Mouse (Mus musculus): Measurements from ENCODE around the gene Bmp7.

Bmp7 gene

DNA sequence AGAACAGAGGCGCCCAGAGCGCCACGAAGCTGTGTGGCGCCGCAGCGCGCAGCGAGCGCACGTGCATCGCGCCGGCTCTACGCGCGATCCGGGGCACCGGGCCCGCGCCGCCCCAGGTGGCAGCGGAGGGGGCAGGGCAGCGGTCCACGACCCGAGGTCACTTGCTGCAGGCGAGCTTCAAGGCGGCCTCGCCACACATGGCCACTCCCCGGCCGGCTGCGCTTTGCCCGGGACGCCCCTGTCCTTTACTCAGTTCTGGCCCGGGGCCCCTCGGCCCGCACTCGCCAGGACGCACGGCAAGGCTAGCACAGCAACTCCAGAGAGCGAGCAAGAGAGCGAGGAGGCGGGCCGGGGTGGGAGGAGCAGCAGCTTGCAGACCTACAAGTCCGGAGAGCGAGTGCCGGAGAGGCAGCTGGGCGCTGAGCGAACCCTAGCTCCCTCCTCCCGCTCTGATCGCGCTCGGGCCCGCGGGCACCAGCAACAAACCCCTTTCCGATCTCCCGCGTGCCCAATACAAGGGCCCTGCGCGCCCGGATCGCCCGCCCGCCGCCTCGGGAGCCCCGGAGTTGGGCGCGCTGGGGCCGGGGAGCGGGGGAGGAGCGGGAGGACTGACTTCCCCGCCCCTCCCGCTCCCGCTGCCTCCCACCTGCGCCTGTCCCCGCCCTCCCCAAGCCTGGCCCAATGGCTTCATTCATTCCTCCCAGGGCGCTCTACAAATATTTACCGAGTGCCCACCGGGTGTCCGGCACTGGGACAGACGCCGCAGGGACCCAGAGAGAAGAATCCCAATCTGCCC, at the start of gene Bmp7:
Bmp7 (minus strand) TSS at position 319 of the 796 bp plus-strand sequence.
- peak; percentile 33 to 38 for DNase-seq (ENCODE audit: low spot score in 2 of 2)

DNA sequence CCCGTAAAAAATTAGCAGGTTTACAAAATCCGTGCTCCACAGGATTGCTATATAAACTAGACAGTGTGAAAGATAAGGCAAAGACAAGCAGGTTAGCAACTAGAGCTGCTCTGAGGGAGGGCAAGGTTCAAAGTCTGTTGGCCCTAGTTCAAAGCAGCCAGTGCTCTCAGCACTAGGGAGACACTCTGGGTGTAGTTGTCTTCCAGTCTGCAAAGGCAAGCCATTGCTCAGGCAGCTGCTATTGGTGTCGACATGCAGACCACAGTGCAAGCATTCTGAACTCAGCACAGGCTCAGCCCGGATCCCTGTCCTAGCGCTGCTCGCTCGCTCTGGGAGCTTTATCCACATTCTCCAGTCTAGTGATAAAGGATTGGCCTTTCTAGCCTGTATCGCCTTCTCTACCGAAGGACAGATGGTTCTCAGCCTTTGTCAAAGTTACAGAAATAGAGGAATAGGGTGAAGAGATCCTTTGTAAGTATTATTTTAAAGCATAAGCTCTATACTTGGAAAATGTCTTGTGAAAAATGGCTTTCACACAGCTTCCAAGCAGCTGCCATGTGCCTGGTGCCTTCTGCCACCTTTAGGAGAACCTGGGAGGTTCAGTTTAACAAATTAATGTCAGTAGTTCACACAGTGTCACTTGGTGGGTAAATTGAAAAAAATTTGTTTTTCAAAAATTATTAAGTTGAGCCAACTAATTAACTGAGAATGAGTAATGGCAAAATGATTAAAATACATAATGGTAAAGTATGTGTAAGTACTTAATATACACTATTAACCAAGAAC, 42.8 kb upstream of the Bmp7 start:
- DNase-seq (ENCODE audit: low spot score in 2 of 2): no peak

DNA sequence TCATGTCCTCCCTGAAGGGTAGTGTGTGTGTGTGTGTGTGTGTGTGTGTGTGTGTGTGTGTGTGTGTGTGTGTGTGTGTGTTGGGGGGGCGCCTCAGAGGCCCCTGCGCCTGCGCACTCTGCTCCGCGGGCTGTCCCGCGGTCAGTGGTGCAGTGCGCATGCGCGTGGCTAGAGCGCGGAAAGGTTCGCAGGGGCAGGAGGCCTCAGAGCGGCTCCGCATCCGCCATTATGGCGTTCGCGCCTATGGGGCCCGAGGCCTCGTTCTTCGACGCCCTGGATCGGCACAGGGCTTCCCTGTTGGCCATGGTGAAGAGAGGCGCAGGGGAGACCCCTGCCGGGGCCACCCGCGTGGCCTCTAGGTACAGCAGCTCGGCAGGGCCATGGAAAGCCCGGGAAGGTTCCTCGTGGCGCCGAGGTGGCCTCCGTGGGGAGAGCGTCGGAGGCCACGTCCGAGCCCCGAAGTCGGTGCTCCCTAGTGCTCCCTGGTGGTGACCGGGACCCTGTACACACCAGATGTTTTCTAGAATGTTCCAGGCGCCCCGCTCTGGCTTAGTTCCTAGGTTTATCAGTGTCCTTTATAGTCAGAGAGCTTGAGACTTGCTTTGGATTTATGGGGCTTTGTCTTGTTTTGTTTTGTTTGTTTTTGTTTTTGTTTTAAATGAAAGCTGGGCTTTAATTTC, 39.7 kb upstream of the Bmp7 start:
- no peak for DNase-seq (ENCODE audit: low spot score in 2 of 2)

DNA sequence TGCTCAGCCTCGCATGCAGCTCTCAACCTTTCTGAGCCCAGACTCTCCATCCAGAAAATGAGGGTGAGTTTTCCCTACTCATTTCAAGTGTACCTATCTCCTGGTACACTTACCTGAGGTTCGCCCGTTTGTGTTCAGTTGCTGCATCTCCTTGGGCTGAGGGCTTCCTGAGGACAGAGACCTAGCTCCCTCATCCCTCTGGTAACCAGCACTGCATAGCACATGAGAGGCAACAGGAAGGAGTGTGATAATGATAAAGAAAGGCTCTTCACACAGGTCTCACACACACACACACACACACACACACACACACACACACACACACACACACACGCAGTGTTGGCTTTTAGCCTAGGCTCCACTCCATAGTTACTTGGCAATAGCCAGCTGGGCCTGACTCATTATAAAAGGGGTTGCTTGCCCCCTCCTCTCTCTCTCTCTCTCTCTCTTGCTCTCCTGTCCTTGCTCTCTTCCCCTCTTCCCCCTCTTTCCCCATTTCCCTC, 38.1 kb upstream of the Bmp7 start:
- no peak for DNase-seq (ENCODE audit: low spot score in 2 of 2)

DNA sequence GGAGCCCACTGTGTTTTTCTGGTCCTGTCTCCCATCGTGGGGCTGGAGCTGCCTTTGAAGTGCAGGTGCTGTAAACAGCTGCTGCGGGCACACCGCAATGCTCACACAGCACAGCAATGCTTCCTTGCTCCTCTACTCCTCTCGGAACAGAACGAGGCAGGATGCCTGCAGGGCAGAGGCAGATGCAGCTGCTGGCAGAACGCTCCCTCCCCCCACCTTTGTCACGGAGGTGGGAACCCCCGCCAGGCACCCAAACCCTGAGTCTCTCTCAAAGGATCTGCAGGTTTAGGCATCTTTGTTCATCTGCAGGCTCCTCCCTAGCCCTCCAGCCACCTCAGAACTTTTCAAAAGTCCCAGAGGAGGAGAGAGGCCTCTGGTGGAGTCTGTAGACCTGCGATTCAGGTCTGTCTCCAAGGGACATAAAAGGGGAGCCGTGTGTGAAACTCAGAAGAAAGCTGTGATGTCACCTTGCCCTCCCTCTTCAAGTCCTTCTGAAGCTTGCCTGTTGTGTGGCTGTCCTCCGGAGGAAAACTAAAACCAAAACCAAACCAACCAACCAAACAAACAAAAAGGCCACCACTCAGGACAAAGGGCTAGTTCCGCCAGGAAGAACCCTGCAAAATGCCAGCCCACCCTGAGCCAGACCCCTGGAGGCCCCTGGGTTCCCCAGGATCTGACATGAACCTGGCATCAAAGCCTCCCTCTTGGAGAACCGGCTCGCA, 37.4 kb upstream of the Bmp7 start, which contains the start of gene Spo11:
Spo11 (plus strand) TSS at position 292 of the 722 bp plus-strand sequence.
- DNase-seq (ENCODE audit: low spot score in 2 of 2): no peak

DNA sequence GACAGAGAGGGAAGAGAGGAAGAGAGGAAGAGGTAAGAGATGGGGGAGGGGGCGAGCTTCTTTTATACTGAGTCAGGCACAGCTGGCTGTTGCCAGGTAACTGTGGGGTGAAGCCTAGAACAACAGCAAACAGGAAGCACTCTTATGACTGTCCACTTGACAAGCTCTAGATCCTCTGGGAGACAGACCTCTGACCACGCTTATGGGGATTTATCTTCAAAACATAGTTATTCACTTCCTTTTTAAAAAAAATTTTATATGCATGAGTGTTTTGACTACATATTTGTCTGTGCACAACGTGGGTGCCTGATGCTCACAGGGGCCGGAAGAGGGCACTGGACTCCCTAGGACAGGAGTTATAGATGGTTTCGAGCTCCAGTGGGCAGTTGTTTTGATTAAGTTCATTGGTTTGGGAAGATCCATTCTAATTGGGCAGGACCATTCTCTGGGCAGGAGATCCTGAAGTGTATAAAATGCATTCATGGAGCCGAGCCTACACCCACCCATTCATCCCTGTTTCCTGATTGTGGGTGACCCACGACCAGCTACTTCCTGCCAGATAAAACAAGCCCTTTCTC, 36.6 kb upstream of the Bmp7 start:
- no peak for DNase-seq (ENCODE audit: low spot score in 2 of 2)

DNA sequence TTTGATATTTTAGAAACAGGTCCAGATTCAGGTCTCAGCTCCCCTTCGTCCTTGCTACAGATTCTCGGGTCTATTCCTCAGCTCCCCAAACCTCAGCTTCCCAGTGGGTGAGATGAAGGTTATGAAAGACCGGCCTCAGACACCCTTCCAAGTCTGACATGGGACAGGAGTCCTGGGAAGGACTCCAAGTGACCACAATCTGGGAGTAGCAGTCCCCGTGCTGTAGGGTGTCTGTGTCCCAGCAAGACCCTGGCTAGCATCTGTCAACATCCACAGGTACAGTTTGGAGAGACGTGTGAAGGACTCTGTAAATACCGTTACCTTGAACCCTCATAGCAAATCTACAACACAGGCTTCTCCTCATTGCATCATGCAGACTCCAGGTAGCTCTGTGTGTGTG, 35.0 kb upstream of the Bmp7 start:
- no peak for DNase-seq (ENCODE audit: low spot score in 2 of 2)

DNA sequence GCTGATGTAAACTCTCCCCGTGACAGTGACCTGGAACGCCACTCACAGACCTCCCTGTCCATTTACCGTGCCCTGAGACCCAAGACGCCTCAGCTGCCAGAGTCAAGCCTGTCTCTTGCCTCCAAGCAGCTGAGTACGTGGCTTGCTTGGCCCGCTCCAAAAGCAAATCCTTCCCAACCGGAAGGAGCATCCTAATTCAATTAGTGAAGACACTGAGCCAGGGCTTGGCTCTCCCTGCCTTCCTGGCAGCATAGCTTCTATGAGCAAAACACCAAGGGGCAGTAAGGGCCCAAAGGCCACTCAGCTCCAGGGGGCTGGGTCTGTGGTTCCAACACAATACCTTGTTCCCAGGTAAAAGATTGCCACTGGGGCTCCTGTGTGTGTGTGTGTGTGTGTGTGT, 34.6 kb upstream of the Bmp7 start:
- DNase-seq (ENCODE audit: low spot score in 2 of 2): no peak

DNA sequence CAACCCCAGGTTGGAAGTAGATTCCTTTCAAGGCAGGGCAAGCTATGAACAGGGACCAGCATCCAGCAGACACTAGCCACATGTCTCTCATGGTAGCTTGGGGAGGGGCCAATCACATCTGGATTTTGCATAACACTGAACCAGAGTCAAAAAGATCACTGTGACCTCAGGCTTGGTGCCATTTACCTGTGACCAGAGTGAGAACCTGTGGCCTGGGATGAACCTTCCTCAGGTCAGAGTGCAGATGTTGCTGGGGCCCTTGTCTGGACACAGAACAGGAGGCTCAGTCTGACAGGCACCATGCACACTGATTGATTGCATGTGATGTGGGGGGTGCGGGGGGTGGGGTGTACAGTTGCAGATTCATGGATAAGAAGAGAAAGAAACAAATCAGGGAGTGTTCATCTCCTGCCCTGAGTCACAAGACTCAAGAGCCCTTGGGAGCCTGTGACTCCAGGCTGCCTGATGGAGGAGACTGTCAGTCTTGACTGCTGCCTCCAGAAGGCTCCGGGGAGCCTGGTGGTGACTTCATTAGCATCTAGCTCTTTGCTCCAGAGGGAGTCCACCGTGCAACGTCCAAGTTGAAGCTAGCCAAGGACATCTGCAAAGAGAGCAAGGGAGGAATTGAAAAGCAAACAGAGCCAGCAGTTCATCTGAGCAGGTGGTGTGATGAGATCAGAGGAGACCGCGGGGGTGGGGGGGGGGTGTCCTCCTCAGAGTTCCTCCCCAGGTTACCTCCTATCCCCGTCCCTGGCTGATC, 33.9 kb upstream of the Bmp7 start:
- no peak for DNase-seq (ENCODE audit: low spot score in 2 of 2)

DNA sequence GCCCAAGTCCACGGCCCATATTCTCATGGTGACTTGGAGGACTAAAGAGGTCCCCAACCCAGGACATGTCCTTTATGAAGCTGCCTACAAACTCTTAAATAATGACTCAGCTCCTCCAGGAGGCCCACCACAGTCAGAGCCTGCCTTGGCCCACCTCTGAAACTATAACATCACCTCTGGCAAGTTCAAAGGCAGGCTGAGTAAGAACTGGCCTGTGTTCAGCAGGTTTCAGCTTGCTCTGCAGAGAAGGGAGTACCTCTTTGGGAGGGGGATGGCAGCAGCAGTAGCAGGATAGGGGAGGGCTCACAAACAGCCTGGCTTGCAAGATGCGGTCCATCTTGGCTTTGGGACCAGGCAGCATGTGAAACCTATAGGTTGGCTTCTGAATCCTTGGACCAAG, 31.7 kb upstream of the Bmp7 start:
- no peak for DNase-seq (ENCODE audit: low spot score in 2 of 2)

DNA sequence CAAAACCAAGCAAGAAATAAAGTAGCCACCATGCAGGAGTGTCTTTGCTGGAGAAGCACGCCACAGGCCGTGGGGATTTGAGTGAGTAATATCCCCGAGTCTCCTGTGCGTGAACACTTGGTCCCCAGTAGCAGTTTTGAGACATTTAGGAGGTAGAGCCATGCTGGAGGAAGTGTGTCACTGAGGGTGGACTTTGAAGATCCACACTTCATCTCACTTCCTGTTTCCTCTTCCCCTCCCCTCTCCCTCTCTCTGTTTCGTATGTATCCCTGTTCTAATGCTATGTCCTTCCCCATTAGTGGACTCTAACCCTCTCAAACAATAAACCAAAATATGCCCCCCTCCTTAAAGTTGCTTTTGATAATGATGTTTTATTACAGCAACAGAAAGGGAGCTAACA, 26.4 kb upstream of the Bmp7 start:
- no peak for DNase-seq (ENCODE audit: low spot score in 2 of 2)

DNA sequence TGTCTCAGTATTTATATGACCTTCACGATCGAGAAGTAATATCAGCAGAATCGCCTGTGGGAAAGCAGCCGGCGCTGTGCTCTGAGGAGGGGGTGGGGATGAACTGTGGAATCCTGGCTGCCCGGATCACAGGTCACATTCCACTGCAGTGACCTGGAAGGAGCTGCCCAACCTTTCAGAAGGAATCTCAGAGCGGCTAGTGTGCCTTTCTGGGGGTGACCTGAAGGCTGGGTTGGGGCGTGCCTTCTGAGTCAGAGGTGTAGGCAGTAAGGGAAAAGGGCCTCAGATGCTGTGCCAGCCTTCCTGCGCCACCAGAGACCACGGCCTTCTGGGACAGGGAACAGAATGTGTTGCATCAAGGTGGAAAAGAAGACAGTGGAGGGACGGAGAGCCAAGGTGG, 25.1 kb upstream of the Bmp7 start:
- DNase-seq (ENCODE audit: low spot score in 2 of 2): no peak

DNA sequence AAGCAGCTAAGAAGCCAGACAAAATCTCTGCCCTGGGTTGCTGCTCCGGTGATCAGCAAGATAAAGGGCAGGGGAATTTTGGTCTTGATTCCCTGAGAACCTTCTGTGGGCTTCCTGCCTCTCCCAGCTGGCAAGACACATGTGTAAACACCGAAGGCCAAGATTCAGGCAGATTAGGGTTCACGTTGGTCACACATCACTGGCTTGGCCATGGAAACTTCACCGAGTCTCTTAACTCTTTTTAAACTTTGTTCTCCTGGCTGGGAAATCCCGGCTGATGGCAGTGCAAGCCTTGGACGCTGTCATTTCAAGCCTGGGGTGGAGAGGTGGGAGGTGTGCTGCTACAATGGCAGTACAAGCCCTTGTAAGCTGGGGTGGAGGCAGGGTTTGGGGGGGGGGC, 21.1 kb upstream of the Bmp7 start:
- DNase-seq (ENCODE audit: low spot score in 2 of 2): no peak

DNA sequence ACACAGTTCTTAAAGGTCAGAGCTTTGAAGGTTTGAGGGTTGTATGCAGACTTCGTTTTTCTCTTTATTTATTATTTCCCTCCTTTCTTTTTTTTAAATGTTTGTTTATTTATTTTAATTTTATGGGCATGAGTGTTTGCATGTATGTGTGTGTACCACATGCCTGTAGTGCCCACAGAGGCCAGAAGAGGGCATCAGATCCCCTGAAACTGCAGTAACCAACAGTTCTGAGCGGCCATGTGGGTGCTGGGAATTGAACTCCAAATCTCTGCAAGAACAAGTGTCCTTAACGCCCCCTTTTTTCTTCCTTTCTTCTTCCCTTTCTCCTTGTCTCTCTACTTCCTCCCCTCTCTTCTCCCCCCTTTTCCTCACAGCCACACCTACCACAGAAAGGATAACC, 20.2 kb upstream of the Bmp7 start:
- no peak for DNase-seq (ENCODE audit: low spot score in 2 of 2)

DNA sequence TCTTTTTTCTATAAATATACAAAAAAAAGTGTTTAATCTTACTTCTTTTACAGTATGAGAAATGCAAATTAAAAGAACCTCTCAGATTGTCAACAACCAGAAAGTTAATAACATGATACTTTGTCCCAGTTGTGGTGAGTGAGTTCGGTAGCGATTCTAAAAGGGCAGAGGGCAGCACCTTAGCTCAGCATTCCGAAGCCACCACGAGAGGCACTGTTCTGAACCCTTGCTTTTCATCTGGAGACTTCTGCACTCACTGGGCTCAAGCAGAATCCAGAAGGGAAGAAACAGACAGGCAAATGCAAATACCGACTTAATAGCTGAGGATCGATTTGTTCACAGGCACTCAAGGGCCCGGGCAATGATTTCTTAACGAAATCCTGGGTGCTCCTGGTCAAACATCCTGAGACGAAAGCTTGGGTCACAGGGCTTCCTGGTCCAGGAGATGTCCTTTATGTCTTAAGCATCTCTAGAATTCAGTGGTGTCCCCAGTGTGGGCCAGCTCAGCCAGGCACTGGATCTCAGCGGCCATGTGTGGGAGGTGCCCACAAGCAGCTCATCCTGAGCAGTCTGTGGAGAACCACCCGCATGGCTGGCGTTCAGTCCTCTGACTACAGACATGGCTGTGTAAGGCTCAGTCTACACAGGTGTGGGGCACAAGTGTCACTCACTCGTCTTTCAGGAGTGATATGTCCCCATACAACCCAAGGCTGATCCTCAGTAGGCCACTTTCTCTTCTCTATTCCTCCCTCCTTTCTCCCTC, 19.1 kb upstream of the Bmp7 start:
- DNase-seq (ENCODE audit: low spot score in 2 of 2): no peak

DNA sequence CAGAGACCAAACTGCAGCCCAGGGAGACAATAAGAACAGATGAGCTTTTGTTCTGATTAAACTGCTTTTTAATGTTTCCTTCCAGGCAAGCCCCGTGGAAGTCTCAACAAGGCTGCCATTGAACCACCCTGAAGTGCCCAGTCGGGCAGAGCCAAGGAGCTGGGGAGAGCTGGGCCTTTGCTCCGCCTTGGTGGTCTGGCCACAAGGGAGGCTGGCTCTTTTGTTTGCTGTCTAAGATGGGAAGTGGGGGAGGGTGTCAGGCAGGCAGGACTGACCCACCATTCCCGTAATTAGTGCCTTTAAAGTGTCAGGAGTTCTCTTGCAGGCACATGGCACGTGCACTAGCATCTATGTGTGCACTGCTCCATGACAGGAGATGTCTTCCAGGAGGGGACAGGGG, 18.5 kb upstream of the Bmp7 start:
- no peak for DNase-seq (ENCODE audit: low spot score in 2 of 2)

DNA sequence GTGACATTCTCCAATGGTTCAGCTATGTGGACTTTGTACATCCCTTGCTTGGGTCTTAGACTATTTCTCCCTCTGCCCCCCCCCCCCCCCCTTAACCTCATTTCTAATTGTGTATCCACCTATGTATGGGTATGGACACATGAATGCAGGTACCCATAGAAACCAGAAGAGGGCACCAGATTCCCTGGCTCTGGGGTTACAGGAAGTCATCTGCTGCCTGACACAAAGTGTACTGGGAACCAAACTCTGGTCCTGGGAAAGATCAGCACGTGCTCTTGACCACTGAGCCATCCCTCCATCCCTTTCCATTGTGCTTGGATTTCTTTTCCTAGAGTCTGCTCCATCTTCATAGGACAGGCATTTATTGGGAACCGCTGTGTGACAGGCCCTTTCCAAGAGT, 11.9 kb upstream of the Bmp7 start:
- DNase-seq (ENCODE audit: low spot score in 2 of 2): no peak

DNA sequence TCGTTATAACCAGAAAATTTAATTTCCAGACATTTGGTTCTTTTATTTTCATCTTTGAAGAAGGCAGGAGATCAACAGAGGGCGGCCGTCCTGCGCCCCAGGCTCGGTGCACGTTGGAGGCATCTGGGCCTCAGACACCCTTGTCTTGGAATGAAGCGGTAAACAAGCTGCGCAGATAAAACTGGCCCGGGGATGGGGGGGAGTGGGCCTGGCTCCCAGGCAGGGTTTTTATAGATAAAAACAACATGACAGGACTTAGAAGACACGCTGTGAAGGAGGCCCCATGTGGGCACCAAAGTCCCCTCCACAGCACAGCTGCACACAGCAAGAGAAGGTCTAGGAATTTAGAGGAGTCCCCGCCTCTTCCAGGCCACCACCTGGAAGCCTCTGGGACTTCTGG, 10.6 kb upstream of the Bmp7 start:
- DNase-seq (ENCODE audit: low spot score in 2 of 2): no peak

DNA sequence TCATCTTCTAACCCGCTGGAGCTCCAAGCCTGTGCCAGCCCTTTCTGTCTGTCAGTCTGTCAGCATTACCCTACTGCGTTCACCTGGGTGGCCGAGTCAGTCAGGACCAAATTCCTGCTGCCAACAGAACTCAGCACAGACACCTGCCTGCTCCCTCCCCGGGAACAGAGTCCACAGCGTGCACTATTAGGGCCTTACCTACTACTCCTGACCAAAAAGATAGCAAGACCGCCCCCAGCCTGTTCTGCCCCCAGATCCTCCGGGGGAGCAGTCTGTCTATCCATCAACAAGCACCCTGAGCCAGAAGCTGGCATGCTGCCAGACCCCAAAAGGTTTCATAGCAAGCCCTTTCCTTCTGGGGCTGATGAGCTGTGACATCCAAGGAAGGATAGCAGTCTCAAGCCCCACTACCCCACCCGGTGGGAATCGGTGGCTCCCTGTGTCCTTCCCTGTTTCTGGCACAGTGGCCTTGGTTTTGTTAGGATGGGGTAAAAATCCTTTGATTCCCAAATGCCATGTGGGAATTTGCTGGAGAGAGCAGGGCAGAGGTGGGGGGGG, 10.1 kb upstream of the Bmp7 start:
- no peak for DNase-seq (ENCODE audit: low spot score in 2 of 2)

DNA sequence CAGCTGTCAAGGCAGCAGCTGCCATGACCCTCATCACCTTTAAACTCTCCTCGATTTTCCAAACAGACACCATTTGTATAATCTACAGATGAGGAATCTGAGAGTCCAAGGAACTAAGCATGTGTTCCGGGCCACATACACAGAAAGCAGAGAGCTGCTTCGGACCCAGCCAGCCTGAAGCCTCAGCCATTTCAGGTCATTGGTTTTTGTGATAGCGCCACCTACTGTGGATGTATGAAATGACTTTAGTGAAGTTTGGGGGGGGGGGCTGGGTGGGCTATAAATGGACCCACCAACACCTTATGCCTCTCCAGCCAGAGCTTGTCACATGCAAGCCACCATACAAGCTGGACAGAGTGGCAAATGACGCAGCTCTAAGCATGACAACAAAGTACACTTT, 8.9 kb upstream of the Bmp7 start:
- no peak for DNase-seq (ENCODE audit: low spot score in 2 of 2)
